Mouse (Mus musculus) MEL (cell line): ENCODE data around the gene Polr3h.

Source experiments
- CTCF ChIP-seq, 3 experiments: IDR thresholded peaks in 2 of 3; conservative IDR thresholded peaks in 1 of 3; 2 replicates each; pipeline ENCODE4 v1.5.1; 2011 to 2012; ENCODE audit warnings: low read length in 3 of 3, low read depth in 2 of 3, mild to moderate bottlenecking in 2 of 3, improper control_type of control experiment in 1 of 3, inconsistent platforms in 1 of 3, mixed read lengths in 1 of 3, moderate library complexity in 1 of 3; ENCODE audit not compliant: control insufficient read depth in 1 of 3, insufficient read depth in 1 of 3, poor library complexity in 1 of 3, severe bottlenecking in 1 of 3
- ELF1 ChIP-seq: IDR thresholded peaks from 2 replicates; pipeline ENCODE4 v1.6.1; 2014; ENCODE audit warnings: low read depth, mild to moderate bottlenecking, inconsistent platforms, low read length, improper control_type of control experiment, moderate library complexity
- EP300 ChIP-seq, 2 experiments: IDR thresholded peaks; 2 replicates each; pipeline ENCODE4 v1.6.1; 2011; ENCODE audit warnings: improper control_type of control experiment in 2 of 2, low read length in 2 of 2, low read depth in 1 of 2, mild to moderate bottlenecking in 1 of 2
- POLR2A ChIP-seq, 2 experiments: IDR thresholded peaks; 2 replicates each; pipeline ENCODE4 v1.6.1; 2011 to 2012; ENCODE audit warnings: low read length in 2 of 2, mild to moderate bottlenecking in 2 of 2, control low read depth in 1 of 2, improper control_type of control experiment in 1 of 2, low read depth in 1 of 2, moderate library complexity in 1 of 2; ENCODE audit not compliant: control insufficient read depth in 1 of 2, insufficient read depth in 1 of 2, poor library complexity in 1 of 2
- ZC3H11A ChIP-seq: IDR thresholded peaks from 2 replicates; pipeline ENCODE4 v1.6.1; 2012; ENCODE audit warnings: low read depth, mild to moderate bottlenecking, inconsistent platforms, low read length, improper control_type of control experiment

- TF ChIP-seq POLR2A (IDR thresholded peaks at IDR 0.05; ENCODE audit: control insufficient read depth in 1 of 2, insufficient read depth in 1 of 2, low read depth in 1 of 2, low read length in 2 of 2, poor library complexity in 1 of 2), result no peak
- no peak for TF ChIP-seq ZC3H11A
- TF ChIP-seq ELF1, result no peak
- no peak for TF ChIP-seq EP300 (IDR thresholded peaks at IDR 0.05; ENCODE audit: low read depth in 1 of 2, low read length in 2 of 2)
- TF ChIP-seq CTCF (IDR thresholded peaks at IDR 0.05 in 2 of 3, conservative IDR thresholded peaks at IDR 0.05 in 1 of 3; ENCODE audit: control insufficient read depth in 1 of 3, insufficient read depth in 1 of 3, low read depth in 2 of 3, low read length in 3 of 3, poor library complexity in 1 of 3, severe bottlenecking in 1 of 3), result no peak
Observed at GRCm38 (mm10) chr15:81957598-81957997, 31.6 kb upstream of the Polr3h start.
